24 mouse cellular contexts compared by ENCODE assay signal in the genomic region with DNA sequence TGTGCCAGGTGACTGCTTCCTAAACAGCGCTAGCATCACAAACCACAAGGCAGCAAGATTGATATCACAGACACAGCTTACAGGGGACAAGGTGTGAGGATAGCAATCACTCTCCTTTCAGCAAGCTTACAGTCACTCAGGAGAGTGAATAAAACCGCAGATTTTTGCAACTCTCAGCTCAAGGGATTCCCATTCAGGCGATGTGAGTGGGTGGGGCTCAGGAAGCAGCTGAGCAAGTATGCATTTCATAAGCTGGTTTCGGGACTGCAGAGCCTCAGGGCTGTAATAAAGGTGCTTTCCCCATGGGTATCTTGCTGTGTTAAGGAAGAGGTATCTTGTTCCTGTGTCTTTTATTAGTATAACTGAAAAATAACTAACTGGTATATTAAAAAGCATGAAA. TPM values are rescaled to one million over a fixed set of nuclear protein-coding genes. Genes with fewer than 3 reads are reported as not detected.
DNase-seq lines count a peak whose midpoint lies in the region; ATAC-seq and TF ChIP-seq lines count a peak whose summit lies in the region.
"Had no signal": no experiment of that assay in that cellular context is flagged by ENCODE, and none has a peak within 500 bp of the region (broad histone marks: within the 10 kb centered on the region; RNA-seq: fewer than 3 reads in every experiment).

No protein-coding gene starts in this region.

- H3K36me3 ChIP-seq in CH12.LX (replicated peaks in 1 of 2; ENCODE audit: control insufficient read depth in 1 of 2, insufficient read depth in 1 of 2, low read length in 1 of 2), result no peaks in the 10 kb centered on the region
- H3K36me3 ChIP-seq in heart, embryonic 10.5 days, result no peaks in the 10 kb centered on the region
- H3K36me3 ChIP-seq: heart, embryonic 12.5 days; hindbrain, embryonic 12.5 days; intestine, embryonic 15.5 days; kidney, embryonic 15.5 days; limb, embryonic 12.5 days; liver, embryonic 13.5 days; lung, embryonic 15.5 days; midbrain, embryonic 10.5 days had no signal

- TF ChIP-seq POLR2A in CH12.LX (IDR thresholded peaks at IDR 0.05; ENCODE audit: low read depth, low read length), result no peak

- no peak for TF ChIP-seq RAD21 in CH12.LX (IDR thresholded peaks at IDR 0.05; ENCODE audit: low read depth, low read length)

- peaks cover 14 to 39% of the 10 kb centered on the region in 2 experiments for H3K4me1 ChIP-seq in CH12.LX (ENCODE audit: control insufficient read depth in 1 of 2, insufficient read depth in 2 of 2)
- H3K4me1 ChIP-seq in heart, embryonic 10.5 days, result peaks cover 7% of the 10 kb centered on the region; the same call in 1 of the 2 replicates
- H3K4me1 ChIP-seq: heart, embryonic 12.5 days; liver, embryonic 13.5 days had no signal

- H3K4me3 ChIP-seq in CH12.LX (replicated peaks in 1 of 3; ENCODE audit: low read depth in 2 of 3, low read length in 2 of 3, poor library complexity in 1 of 3), result no peak overlapping the region
- no peak overlapping the region for H3K4me3 ChIP-seq in heart, embryonic 10.5 days
- H3K4me3 ChIP-seq: heart, embryonic 12.5 days; hindbrain, embryonic 12.5 days; intestine, embryonic 15.5 days; kidney, embryonic 15.5 days; limb, embryonic 12.5 days; liver, embryonic 13.5 days; lung, embryonic 15.5 days; midbrain, embryonic 10.5 days had no signal

- TF ChIP-seq EP300 in CH12.LX (IDR thresholded peaks at IDR 0.05; ENCODE audit: low read length), result peak; percentile 41

- DNase-seq in frontal cortex, postnatal 14 days (ENCODE audit: low spot score in 2 of 2), result no peak
- DNase-seq in 416B (ENCODE audit: low read depth), result peak; percentile 22
- DNase-seq in CH12.LX (ENCODE audit: extremely low read depth), result peak; percentile 80
- no peak for DNase-seq in heart, embryonic 10.5 days (ENCODE audit: low spot score)
- no peak for DNase-seq in kidney, adult 8-10 months
- DNase-seq: adrenal gland, postnatal 25 days; B cell, adult 2 months; cerebellum, adult 11-12 months; cerebellum, postnatal 25 days; heart, postnatal 14 days; layer of hippocampus, postnatal 36 days; liver, embryonic 13.5 days; lung, postnatal 4 days; retina, postnatal 1 day; thymus, postnatal 36 days had no signal

- H3K9me3 ChIP-seq in CH12.LX (replicated peaks; ENCODE audit: low read length), result no peaks in the 10 kb centered on the region
- H3K9me3 ChIP-seq in heart, embryonic 10.5 days, result no peaks in the 10 kb centered on the region
- H3K9me3 ChIP-seq: heart, embryonic 12.5 days; hindbrain, embryonic 12.5 days; intestine, embryonic 15.5 days; kidney, embryonic 15.5 days; limb, embryonic 12.5 days; liver, embryonic 13.5 days; lung, embryonic 15.5 days; midbrain, embryonic 10.5 days had no signal

- ATAC-seq in frontal cortex, adult (ENCODE audit: low TSS enrichment), result peak; percentile 84
- ATAC-seq in megakaryocyte progenitor cell, adult 5-6 weeks (replicated peaks; ENCODE audit: poor library complexity), result peak; percentile 26; the same call in 1 of the 2 replicates
- ATAC-seq: intestine, embryonic 15.5 days had no signal

- peak overlapping the region; percentile 85 for H3K4me2 ChIP-seq in CH12.LX (ENCODE audit: insufficient read depth, low read depth, poor library complexity, severe bottlenecking)
- H3K4me2 ChIP-seq: heart, embryonic 12.5 days; hindbrain, embryonic 12.5 days; intestine, embryonic 15.5 days; kidney, embryonic 15.5 days; limb, embryonic 12.5 days; liver, embryonic 13.5 days; lung, embryonic 15.5 days had no signal

- H3K27me3 ChIP-seq in CH12.LX (replicated peaks), result no peaks in the 10 kb centered on the region
- H3K27me3 ChIP-seq in heart, embryonic 10.5 days (ENCODE audit: insufficient read depth, poor library complexity, severe bottlenecking), result peaks cover 36% of the 10 kb centered on the region

- no peak for TF ChIP-seq CTCF in CH12.LX (conservative IDR thresholded peaks at IDR 0.05 in 1 of 2, IDR thresholded peaks at IDR 0.05 in 1 of 2; ENCODE audit: low read depth in 2 of 2, low read length in 2 of 2)

- dilution Hi-C loops in CH12.LX (cut with MboI; ENCODE audit: extremely low pct_ligation_motif_present, extremely low pct_unique_long_range_greater_than_20kb, low sequenced_read_pairs), result no loop called here

- 63% methylated on average over 4 of the region's 4 CpGs for WGBS in heart, embryonic 10.5 days

- in situ Hi-C loops in CH12.LX (cut with MboI; ENCODE audit: low pct_ligation_motif_present, low pct_unique_long_range_greater_than_20kb, low sequenced_read_pairs), result no loop called here

- H3K79me2 ChIP-seq in CH12.LX (replicated peaks; ENCODE audit: control insufficient read depth, extremely low read depth, insufficient read depth, poor library complexity, severe bottlenecking), result no peaks in the 10 kb centered on the region

- no peak overlapping the region for H3K27ac ChIP-seq in CH12.LX (ENCODE audit: insufficient read depth, low read depth)
- no peak overlapping the region for H3K27ac ChIP-seq in heart, embryonic 10.5 days
- H3K27ac ChIP-seq: hindbrain, embryonic 12.5 days; intestine, embryonic 15.5 days; kidney, embryonic 15.5 days; limb, embryonic 12.5 days; liver, embryonic 13.5 days; lung, embryonic 15.5 days; midbrain, embryonic 10.5 days had no signal

- H3K9ac ChIP-seq in CH12.LX (ENCODE audit: insufficient read depth, low read depth), result no peak overlapping the region
- H3K9ac ChIP-seq: heart, embryonic 12.5 days; hindbrain, embryonic 12.5 days; intestine, embryonic 15.5 days; kidney, embryonic 15.5 days; limb, embryonic 12.5 days; liver, embryonic 13.5 days; lung, embryonic 15.5 days had no signal

TF ChIP-seq in CH12.LX, 34 proteins besides CTCF, POLR2A, EP300 and RAD21:
- TF ChIP-seq SIN3A (IDR thresholded peaks at IDR 0.05; ENCODE audit: low read length) (peak; percentile 48; the same call in 1 of the 2 replicates), TBP (conservative IDR thresholded peaks at IDR 0.05; ENCODE audit: low read depth, low read length) (no peak), NRF1 (IDR thresholded peaks at IDR 0.05; ENCODE audit: low read depth, low read length) (no peak), ETS1 (conservative IDR thresholded peaks at IDR 0.05; ENCODE audit: low read depth, low read length) (peak; percentile 87), ZC3H11A (IDR thresholded peaks at IDR 0.05; ENCODE audit: low read depth, low read length) (no peak), IRF4 (IDR thresholded peaks at IDR 0.05; ENCODE audit: low read depth, low read length) (peak; percentile 76), MAX (IDR thresholded peaks at IDR 0.05; ENCODE audit: low read length) (no peak), USF2 (conservative IDR thresholded peaks at IDR 0.05; ENCODE audit: low read depth, low read length) (no peak), POLR2AphosphoS2 (IDR thresholded peaks at IDR 0.05; ENCODE audit: low read depth, low read length) (no peak), MEF2A (IDR thresholded peaks at IDR 0.05; ENCODE audit: borderline replicate concordance, low read depth, low read length) (0 out of 2 replicates have a peak, but pooled peaks have one; percentile 14)
TF ChIP-seq in CH12.LX: peak in this region for 4.

RNA-seq across cellular contexts. Expression of a gene that starts 5.6 kb away (rescaled TPM):
- 0.04 TPM in 1 of 2 replicates, not detected in the other for total RNA-seq in CH12.LX (2012; rRNA removed)
- total RNA-seq in CH12.LX (2014; rRNA removed), result not detected in 2 replicates
- not detected in 2 replicates for polyA plus RNA-seq in CH12.LX (2012; ENCODE audit: insufficient read length, low read depth)
- not detected in 2 replicates for total RNA-seq in megakaryocyte progenitor cell, adult 5-6 weeks (2015)
- total RNA-seq in megakaryocyte progenitor cell, adult 5-6 weeks (2017), result not detected in 2 replicates
- 2.3 and 2.8 TPM in 2 replicates for polyA plus RNA-seq in heart, embryonic 10.5 days (2016; fragmentation: Nextera tagmentation; extraction: Ambion mirVana)
- total RNA-seq: adrenal gland, postnatal 25 days had no signal

Comparison
In these comparisons a context has a peak if more than half of its experiments do, and no peak if none do; other contexts are left out.
1. DNase-seq: peak in 416B (single experiment) and CH12.LX (single experiment); none in frontal cortex, postnatal 14 days (0 of 2), heart, embryonic 10.5 days (single experiment) and kidney, adult 8-10 months (0 of 2).